Mouse (Mus musculus) mesoderm, embryonic 11.5 days (tissue): ENCODE results near the gene Sim2.
A peak's percentile ranks its signal among the peaks of the same experiment; 100 is the strongest.

ENCODE experiments used
- DNase-seq: peaks from one replicate; pipeline ENCODE4 v3.0.0-alpha.2; 2012; ENCODE audit warnings: low read depth, low spot score

The Sim2 gene

DNA sequence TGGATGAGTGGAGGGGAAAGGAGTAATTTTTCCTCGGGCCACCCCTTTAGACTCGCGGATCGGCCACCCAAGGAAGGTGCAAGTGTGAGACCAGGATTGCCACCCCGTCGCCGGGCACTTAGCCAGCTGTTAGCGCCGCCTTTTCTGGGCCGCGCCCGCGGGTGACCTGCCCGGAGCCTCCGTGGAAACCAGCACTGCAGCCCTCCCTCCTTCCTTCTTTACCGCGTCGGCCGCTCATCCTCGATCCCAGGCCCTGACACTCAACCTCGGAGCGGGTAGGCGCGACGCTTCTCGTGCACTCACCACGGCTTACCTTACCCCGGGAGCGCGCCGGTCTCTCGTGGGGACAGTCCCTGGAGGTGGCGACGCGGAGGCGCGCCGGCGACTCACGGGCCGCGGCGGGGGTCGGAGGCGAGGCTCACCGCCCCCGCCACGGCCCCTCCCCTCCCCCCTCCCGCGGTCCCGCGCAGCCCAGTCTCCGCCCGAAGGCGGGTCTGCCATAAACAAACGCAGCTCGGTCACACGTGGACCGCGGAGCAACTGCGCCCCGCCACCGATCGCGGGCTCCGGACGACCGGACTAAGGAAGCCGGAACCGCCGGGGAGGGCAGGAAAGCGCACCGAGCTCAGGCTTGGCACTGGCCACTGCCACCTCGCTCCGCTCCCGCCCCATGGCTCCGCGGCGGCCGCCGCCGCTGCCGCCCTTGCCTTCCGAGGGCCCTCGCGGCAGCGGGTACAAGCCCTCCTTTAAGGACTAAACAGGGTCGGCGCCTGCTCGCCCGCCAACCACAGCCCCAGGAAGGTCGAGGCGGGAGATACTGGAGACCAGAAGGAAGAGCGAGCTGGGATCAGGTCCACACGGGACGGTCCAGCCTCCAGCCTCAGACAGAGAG, at the start of gene Sim2:
TSS of gene Sim2 (plus strand) at position 221 of the 892 bp plus-strand sequence.
- DNase-seq, result no peak

DNA sequence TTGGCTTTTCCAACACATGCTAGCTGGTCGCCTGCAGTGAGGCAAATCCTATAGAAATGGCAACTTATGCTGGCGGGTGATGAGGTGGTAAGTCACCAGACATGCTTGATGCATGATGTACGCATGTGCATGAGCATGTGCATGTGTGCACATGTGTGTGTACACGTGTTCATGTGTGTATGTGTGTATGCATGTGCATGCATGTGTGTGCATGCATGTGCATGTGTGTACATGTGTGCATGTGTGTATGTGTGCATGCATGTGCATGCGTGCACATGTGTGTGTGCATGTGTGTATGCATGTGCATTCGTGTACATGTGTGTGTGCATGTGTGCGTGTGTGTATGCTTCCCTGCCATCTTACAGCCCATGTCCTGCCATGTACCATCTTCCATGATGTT, 47.5 kb upstream of the Sim2 start:
- DNase-seq, result no peak

DNA sequence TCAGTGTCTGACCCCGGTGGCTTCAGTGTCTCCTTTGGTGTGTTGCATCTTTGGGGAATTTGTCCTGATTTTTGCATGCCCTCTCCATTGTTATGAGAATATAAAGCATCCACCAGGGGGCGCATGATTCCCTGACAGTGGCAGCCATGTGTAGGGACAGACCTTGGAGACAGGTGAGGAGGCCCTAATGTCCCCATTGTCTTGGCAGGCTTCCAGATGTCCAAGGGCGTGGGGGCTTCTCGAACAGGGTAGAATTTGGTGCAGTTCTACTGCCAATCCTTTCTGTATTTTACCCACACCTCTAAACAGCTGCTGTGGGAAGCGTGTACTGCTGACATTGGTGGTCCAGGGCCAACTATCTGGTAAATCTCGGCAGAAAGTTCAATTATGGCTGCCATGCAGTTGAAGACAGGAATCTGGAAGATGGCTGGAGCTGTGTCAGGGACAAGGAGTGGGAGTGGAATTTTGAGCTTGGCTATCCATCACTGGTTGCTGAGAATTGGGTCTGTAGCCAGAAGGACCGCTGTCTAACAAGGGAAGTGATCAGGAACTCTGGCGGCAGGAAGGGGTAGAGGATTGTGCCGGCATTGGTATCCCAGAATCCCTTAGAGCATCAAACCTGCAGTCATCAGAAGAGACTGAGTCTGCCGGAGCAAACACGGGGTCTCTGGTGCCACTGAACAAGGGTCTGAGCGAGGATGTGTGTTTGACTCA, 46.3 kb upstream of the Sim2 start:
- DNase-seq, result peak; percentile 74

DNA sequence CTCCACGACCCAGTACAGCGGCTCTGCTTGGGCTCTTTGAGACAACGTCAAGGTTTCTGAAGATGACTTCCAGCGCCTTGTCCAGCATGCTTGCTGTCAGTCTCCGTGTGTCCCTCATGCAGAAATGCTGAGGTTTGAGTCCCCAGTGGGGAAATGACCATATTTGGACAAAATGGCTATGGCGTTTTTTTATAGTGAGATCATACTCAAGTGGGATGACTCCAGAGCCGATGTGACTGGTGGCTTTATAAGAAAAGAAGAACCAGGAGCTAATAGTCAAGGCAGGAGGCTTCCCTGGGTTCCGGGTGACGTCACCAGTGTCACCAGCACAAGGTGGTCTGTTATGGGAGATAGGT, 45.8 kb upstream of the Sim2 start:
- DNase-seq, result no peak

DNA sequence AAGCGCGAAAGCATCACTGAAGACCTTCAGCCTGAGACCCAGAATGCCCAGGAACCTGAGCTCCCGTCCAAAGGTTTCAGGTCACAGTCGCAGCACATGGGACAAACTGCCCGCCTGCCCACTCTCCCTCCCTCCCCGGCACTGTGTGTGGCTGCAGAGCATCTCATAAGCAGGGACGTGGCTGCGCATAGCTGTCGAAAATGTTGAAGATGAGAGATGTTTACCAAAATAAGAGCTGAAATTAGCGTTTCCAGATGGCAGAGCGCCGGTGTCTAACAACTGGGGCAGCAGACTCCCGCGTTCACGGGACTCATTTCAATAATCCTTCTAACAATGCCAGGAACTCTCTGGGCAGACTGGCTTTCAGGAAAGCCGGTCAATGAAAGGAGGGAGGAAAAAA, 44.2 kb upstream of the Sim2 start:
- DNase-seq, result no peak

DNA sequence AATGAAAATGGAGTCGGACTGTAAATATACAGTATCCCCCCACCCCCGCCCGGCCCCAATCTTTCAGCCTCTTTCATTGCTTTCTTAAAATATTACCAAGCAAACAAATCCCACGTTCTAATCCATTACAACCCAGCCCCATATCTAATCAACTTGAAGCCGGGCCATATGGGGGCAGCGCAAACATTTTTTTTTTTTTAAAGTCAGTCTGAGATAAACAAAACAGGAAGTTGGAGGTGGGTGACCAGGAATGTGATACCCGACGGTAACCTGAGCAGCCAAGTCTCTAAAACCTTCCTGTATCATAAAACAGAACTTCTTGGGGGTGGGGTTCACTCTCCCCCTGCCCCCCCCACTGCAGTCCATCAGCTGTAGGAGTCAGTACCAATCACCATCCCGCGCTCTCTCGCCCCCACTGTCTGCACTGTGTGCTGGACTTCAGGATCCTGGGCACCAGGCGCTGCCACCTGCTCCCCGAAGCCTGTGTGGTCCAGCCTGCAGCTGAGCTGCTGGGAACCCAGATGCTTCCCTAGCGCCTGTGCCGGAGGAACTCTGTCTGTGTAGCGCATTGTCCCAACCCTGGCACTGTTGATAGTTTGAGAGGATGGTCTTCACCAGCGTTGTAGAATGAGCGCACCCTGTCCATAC, 43.5 kb upstream of the Sim2 start:
- DNase-seq, result no peak

- no peak for DNase-seq
Measured at GRCm38 (mm10) chr16:94043797-94044196, 40.9 kb upstream of the Sim2 start.

GRCm38 (mm10) chr16:94044996-94045395, 39.7 kb upstream of the Sim2 start:
- no peak for DNase-seq

GRCm38 (mm10) chr16:94050368-94050767, 34.4 kb upstream of the Sim2 start:
- no peak for DNase-seq

DNA sequence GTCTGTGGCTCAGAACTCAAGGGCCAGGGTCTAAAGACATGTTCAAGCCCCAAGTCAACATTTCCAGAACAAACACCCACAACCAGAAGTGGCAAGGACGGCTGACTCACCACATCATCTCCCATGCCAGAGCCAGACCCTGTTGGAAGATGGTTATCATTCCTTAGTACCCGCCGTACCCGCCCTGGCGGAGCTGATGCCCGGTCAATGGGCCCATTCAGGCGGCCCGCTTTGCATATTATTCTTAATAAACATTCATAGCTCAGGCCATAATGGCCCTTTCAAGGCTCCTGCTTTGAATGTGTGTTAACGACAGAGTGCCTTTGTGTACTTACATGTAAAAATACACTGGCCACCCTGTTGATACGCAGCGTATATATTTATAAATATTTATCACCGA, 29.6 kb upstream of the Sim2 start:
- no peak for DNase-seq

GRCm38 (mm10) chr16:94055576-94055975, 29.2 kb upstream of the Sim2 start:
- no peak for DNase-seq

DNA sequence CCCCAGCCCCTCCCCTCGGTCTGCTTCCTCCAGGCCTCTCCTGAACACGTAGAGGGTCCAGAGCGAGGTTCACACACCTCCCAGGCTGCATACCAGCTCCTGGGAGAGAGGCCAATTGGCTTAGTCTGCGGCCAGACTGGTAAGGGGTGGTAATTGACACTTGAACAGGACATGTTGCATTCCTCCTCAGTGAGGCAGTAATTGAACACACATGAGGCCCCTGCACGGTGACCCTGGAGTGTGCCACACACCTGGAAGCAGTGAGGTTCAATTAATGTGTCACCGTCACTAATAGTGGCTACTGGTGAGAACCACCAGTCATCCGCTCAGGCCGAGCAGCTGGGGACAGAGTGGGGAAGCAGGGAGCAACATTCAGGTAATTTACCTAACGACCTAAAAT, 24.9 kb upstream of the Sim2 start:
- peak; percentile 54 for DNase-seq

GRCm38 (mm10) chr16:94064211-94064610, 20.5 kb upstream of the Sim2 start:
- DNase-seq, result no peak

GRCm38 (mm10) chr16:94065728-94066674, 18.7 kb upstream of the Sim2 start:
- no peak for DNase-seq

DNA sequence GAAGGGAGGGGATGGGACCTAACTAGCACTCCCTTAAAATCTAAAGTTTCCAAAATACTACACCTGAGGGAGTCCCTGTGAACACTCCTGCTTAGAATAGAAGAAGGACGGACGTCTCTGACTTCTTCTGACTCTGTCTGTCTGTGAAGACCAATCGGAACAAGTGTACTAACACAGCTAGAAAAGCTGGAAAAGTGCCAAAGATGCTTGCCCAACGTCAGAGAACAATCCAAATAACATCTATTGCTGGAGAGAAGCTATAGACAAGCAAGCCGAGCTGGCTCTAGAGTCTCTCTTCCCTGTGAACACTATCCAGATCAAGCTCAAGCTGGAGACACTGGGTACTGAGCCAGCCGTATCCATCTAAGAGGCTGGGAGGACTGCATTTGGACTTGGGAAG, 18.0 kb upstream of the Sim2 start:
- DNase-seq, result no peak

GRCm38 (mm10) chr16:94067280-94067679, 17.5 kb upstream of the Sim2 start:
- DNase-seq, result no peak

DNA sequence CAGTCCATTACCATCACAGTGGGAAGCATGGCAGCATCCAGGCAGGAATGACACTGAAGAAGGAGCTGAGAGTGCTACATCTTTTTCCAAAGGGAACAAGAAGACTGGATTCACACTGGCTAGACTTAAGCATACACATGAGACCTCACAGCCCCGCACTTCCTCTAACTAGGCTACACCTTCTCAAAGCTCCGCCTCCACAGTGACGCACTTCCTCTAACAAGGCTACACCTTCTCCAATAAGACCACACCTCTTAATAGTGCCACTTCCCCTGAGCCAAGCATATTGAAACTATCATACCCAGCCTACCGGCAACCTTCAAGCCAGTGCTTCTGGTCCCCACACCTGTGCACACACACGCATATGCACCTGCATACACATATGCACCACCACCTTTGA, 15.7 kb upstream of the Sim2 start:
- no peak for DNase-seq

DNA sequence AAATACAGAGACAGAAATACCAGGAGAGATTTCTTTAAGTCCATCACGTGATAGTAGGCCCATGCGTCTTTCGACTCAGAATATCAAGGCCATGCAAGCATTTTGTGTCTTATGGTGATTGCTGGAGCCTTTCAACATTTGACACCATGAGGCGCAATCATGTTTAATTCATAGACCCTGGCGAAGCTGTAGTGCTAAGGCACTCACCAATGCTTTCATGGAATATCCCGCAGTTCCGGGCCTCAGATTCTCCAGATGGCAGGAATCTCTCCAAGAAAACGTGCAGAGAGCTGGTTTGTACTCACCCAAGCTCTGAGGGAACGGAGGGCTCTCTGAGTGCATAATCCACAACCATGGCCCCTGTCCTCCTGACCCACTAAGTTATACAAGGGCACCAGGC, 13.8 kb upstream of the Sim2 start:
- no peak for DNase-seq

- DNase-seq, result no peak
Measured at GRCm38 (mm10) chr16:94071468-94071867, 13.3 kb upstream of the Sim2 start.

DNA sequence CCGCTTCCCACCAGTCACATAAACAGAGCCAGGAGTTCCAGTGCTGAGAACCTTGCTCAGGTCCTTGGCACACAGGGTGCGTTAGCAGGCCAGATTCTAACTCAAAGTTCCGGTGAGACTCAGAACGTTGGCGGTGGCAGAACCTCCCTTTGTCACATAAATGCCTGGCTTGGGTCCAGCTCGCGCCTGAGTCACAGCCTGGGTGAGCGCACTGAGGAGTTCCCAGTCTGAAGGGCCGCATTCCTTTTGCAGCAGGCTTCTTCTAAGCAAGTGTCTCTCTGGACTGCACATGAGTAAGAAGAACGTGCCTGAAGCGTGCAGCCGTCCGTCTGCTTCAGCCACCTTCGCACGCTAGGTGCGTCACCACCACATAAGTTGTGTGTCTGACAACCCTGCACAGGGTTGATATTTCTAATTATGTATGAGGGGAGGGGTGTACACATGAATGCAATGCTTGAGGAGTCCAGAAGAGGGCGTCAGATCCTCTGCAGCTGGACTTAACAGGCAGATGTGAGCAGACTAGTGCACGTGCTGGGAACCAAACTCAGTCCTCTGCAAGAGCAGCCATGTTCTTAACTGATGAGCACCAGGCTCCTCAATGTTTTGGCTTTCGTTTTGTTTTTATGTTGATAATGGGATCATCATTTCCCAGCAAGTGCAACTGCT, 9.2 kb upstream of the Sim2 start:
- DNase-seq, result no peak
